Mouse (Mus musculus): ENCODE measurements at regions not wholly inside any gene's neighbourhood (a gene's known extent, or its start where the extent isn't known, plus 50 kb on each side); places are given as distances from the start of the nearest gene placed in this dataset.

GRCm38 (mm10) chr4:114738903-114739667 lies 82.4 kb upstream of the Gm12830 start:
- TF ChIP-seq CTCF (IDR thresholded peaks at IDR 0.05; ENCODE audit: control insufficient read depth, insufficient read depth, insufficient read length) (no peak), FOSL1 (IDR thresholded peaks at IDR 0.05; ENCODE audit: insufficient read depth, low read length, poor library complexity, severe bottlenecking) (no peak), MYOG (IDR thresholded peaks at IDR 0.05; ENCODE audit: control insufficient read depth, extremely low read depth, insufficient read length) (no peak), MAX (IDR thresholded peaks at IDR 0.05) (no peak)

All from C2C12 (cell line).